8 mouse cellular contexts compared by ENCODE assay signal in the genomic region with DNA sequence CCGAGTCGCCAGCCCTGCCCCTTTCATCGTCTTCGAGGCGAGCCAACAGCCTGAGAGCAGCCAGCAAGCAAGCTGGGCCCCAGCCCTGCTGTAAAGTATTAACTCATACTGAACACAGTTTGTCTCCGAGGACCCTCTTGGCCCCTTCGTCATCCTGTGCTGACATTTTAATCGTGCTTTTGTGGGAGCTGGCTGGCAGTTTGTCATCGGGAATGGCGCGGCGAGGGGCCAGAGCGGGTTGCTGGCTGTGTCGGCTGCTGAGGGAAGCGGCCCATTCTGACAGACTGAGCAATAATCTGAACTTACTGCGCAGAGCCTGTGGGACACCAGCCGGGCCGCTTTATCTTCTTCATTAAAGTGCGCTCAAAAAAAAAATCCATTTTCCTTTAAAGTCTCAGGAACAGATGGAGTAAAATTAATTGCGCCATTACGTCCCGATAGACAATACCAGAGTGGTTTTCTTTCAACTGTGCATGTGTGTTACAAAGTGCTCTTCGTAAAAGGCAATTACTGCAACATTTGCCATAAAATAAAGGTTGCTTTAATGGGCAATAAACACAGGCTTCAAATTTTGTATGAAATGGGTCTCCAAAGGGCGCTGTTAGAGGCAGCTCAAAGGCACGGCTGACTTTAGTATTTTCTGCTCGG.
A peak's percentile ranks its signal among the peaks of the same experiment; 100 is the strongest.
DNase-seq lines count a peak whose midpoint lies in the region; ATAC-seq lines count a peak whose summit lies in the region.

No protein-coding gene starts in this region.

- peaks cover 53% of the 10 kb centered on the region for H3K4me1 ChIP-seq in kidney, embryonic 15.5 days
- peaks cover 42% of the 10 kb centered on the region for H3K4me1 ChIP-seq in embryonic facial prominence, embryonic 13.5 days
- H3K4me1 ChIP-seq in midbrain, embryonic 16.5 days (ENCODE audit: control insufficient read depth, insufficient read depth, low read length): peaks cover 32% of the 10 kb centered on the region

- H3K9me3 ChIP-seq in kidney, embryonic 15.5 days (replicated peaks): no peaks in the 10 kb centered on the region
- no peaks in the 10 kb centered on the region for H3K9me3 ChIP-seq in embryonic facial prominence, embryonic 13.5 days
- H3K9me3 ChIP-seq in midbrain, embryonic 16.5 days (replicated peaks; ENCODE audit: control insufficient read depth, low read length, poor library complexity, severe bottlenecking): no peaks in the 10 kb centered on the region

- H3K9ac ChIP-seq in kidney, embryonic 15.5 days: no peak overlapping the region
- H3K9ac ChIP-seq in embryonic facial prominence, embryonic 13.5 days: no peak overlapping the region
- H3K9ac ChIP-seq in midbrain, embryonic 16.5 days (ENCODE audit: low read depth, low read length): peak overlapping the region; percentile 22

- intact Hi-C loops in heart, postnatal 36 days (cut with DNase I): loop anchor here (2.0 kb wide), 1 partner anchor 27 kb away; no protein-coding TSS in a partner anchor

- peaks cover 16% of the 10 kb centered on the region for H3K27me3 ChIP-seq in kidney, embryonic 15.5 days
- H3K27me3 ChIP-seq in embryonic facial prominence, embryonic 13.5 days: peaks cover 5% of the 10 kb centered on the region; the same call in 1 of the 2 replicates
- H3K27me3 ChIP-seq in midbrain, embryonic 16.5 days (ENCODE audit: control insufficient read depth, insufficient read depth, low read depth, low read length): 0 out of 2 replicates have a peak, but pooled peaks cover 3% of the 10 kb centered on the region

- peak; percentile 72 for ATAC-seq in kidney, embryonic 15.5 days (replicated peaks; ENCODE audit: low FRiP score)
- ATAC-seq in embryonic facial prominence, embryonic 13.5 days (ENCODE audit: insufficient number of reproducible peaks, insufficient read depth, low FRiP score, low TSS enrichment, low read depth): no peak
- peak; percentile 69 for ATAC-seq in midbrain, embryonic 16.5 days
- ATAC-seq in inflammation-experienced regulatory T-cells, adult 6 months: no peak

- H3K4me2 ChIP-seq in kidney, embryonic 15.5 days: peak overlapping the region; percentile 36
- H3K4me2 ChIP-seq in embryonic facial prominence, embryonic 13.5 days: peak overlapping the region; percentile 30
- peak overlapping the region; percentile 45 for H3K4me2 ChIP-seq in midbrain, embryonic 16.5 days (ENCODE audit: low read length)

- H3K27ac ChIP-seq in kidney, embryonic 15.5 days: 0 out of 2 replicates have a peak overlapping the region, but pooled peaks have one; percentile 42
- H3K27ac ChIP-seq in embryonic facial prominence, embryonic 13.5 days: no peak overlapping the region
- peak overlapping the region; percentile 69 for H3K27ac ChIP-seq in midbrain, embryonic 16.5 days (ENCODE audit: low read length)

- DNase-seq in kidney, adult 9 months: no peak
- peak; percentile 30 to 32 for DNase-seq in heart, postnatal 36 days
- no peak for DNase-seq in cerebellum, adult 11 months
- DNase-seq in left cerebral cortex, adult 9 months (ENCODE audit: low spot score in 2 of 2): no peak

- 9% methylated on average over 26 of the region's 26 CpGs for WGBS in kidney, embryonic 15.5 days
- 43% methylated on average over 26 of the region's 26 CpGs for WGBS in embryonic facial prominence, embryonic 13.5 days
- 9% methylated on average over 26 of the region's 26 CpGs for WGBS in midbrain, embryonic 16.5 days

- H3K36me3 ChIP-seq in kidney, embryonic 15.5 days: no peaks in the 10 kb centered on the region
- H3K36me3 ChIP-seq in embryonic facial prominence, embryonic 13.5 days: no peaks in the 10 kb centered on the region
- no peaks in the 10 kb centered on the region for H3K36me3 ChIP-seq in midbrain, embryonic 16.5 days (ENCODE audit: control insufficient read depth, insufficient read depth, low read length)

- H3K4me3 ChIP-seq in kidney, embryonic 15.5 days (replicated peaks): peak overlapping the region; percentile 9; the same call in 1 of the 2 replicates
- no peak overlapping the region for H3K4me3 ChIP-seq in embryonic facial prominence, embryonic 13.5 days
- H3K4me3 ChIP-seq in midbrain, embryonic 16.5 days (ENCODE audit: low read depth, low read length): peak overlapping the region; percentile 12; the same call in 1 of the 2 replicates

Comparison
In these comparisons a context has a peak if more than half of its experiments do, and no peak if none do; other contexts are left out.
1. ATAC-seq: peak in kidney, embryonic 15.5 days (single experiment) and midbrain, embryonic 16.5 days (single experiment); none in embryonic facial prominence, embryonic 13.5 days (single experiment) and inflammation-experienced regulatory T-cells, adult 6 months (single experiment).
2. DNase-seq: peak in heart, postnatal 36 days (2 of 2); none in kidney, adult 9 months (single experiment), cerebellum, adult 11 months (single experiment) and left cerebral cortex, adult 9 months (0 of 2).
3. Peak in every context shown above with its lines, with median percentiles within 50 percentile points of each other: H3K4me2 ChIP-seq.